Mouse (Mus musculus) small intestine, adult 2 months (tissue): ENCODE data around the gene Cfap45. TPM values are rescaled to one million over a fixed set of nuclear protein-coding genes. Genes with fewer than 3 reads are reported as not detected.
A peak's percentile ranks its signal among the peaks of the same experiment; 100 is the strongest.

Experiments
- H3K27ac ChIP-seq: fragments of 200-500 bp; 2 replicates; pipeline ENCODE4 v1.5.1; 2012; ENCODE audit warnings: low read depth, low read length, control low read depth, inconsistent platforms; ENCODE audit not compliant: insufficient read depth
- H3K27me3 ChIP-seq: fragments of 200-500 bp; 2 replicates; pipeline ENCODE4 v1.6.1; 2012; ENCODE audit warnings: mild to moderate bottlenecking, moderate library complexity, low read length, inconsistent platforms; ENCODE audit not compliant: control insufficient read depth, insufficient read depth
- H3K36me3 ChIP-seq: fragments of 200-500 bp; 2 replicates; pipeline ENCODE4 v1.6.1; 2012; ENCODE audit warnings: mild to moderate bottlenecking, low read length, control low read depth, inconsistent platforms; ENCODE audit not compliant: control insufficient read depth, insufficient read depth
- H3K4me1 ChIP-seq: fragments of 200-500 bp; 2 replicates; pipeline ENCODE4 v1.6.1; 2012; ENCODE audit warnings: low read length, inconsistent platforms, mixed read lengths; ENCODE audit not compliant: control insufficient read depth, insufficient read depth, insufficient read length
- H3K4me3 ChIP-seq: fragments of 200-500 bp; 2 replicates; pipeline ENCODE4 v1.5.1; 2012; ENCODE audit warnings: low read depth, mild to moderate bottlenecking, control low read depth, inconsistent platforms, low read length, moderate library complexity
- CTCF ChIP-seq: fragments of 200-500 bp; IDR thresholded peaks from 2 replicates; pipeline ENCODE4 v1.5.1; 2012; ENCODE audit warnings: low read depth, mild to moderate bottlenecking, control low read depth, inconsistent platforms, low read length, moderate library complexity, mixed read lengths; ENCODE audit not compliant: insufficient replicate concordance, insufficient read length; ENCODE audit errors: extremely low read depth
- POLR2A ChIP-seq: fragments of 200-500 bp; IDR thresholded peaks from 2 replicates; pipeline ENCODE4 v1.6.1; 2012; ENCODE audit warnings: low read depth, mild to moderate bottlenecking, control low read depth, inconsistent platforms, low read length, moderate library complexity
- WGBS: fragments of 180-500 bp; shearing (Covaris S2); methylation state at CpG from one replicate; pipeline ENCODE4 v1.1.7; 2018; 5-methylcytosine and 5-hydroxymethylcytosine counted together
- polyA plus RNA-seq: library from polyadenylated mRNA; depleted of rRNA; stranded (reverse); fragments of >200 nt; gene quantifications from 2 replicates; pipeline ENCODE4 v1.2.3, GENCODE M21; 2012

Cfap45 gene
- polyA plus RNA-seq, 1 experiment, result 0.29 TPM

- no peak for TF ChIP-seq CTCF
- TF ChIP-seq POLR2A, result no peak
- Histone ChIP-seq H3K36me3 (no peaks in the 10 kb centered on the region), H3K4me1 (no peaks in the 10 kb centered on the region), H3K4me3 (no peak overlapping the region), H3K27me3 (no peaks in the 10 kb centered on the region), H3K27ac (no peak overlapping the region)
- 61% methylated on average over 11 of the region's 11 CpGs for WGBS
Measured at GRCm38 (mm10) chr1:172540283-172540820, 19.8 kb downstream of the Cfap45 start.

GRCm38 (mm10) chr1:172546062-172546461 is 25.5 kb downstream of the Cfap45 start:
- no peak for TF ChIP-seq CTCF
- TF ChIP-seq POLR2A, result no peak
- Histone ChIP-seq H3K4me3 (no peak overlapping the region), H3K36me3 (no peaks in the 10 kb centered on the region), H3K27me3 (no peaks in the 10 kb centered on the region), H3K4me1 (peaks cover 12% of the 10 kb centered on the region), H3K27ac (no peak overlapping the region)
- WGBS, result 82% methylated on average over 4 of the region's 4 CpGs

- Histone ChIP-seq H3K27ac (no peak overlapping the region), H3K36me3 (no peaks in the 10 kb centered on the region), H3K4me1 (peaks cover 12% of the 10 kb centered on the region), H3K4me3 (no peak overlapping the region), H3K27me3 (no peaks in the 10 kb centered on the region)
- TF ChIP-seq CTCF (no peak), POLR2A (no peak)
- WGBS, result 81% methylated on average over 7 of the region's 7 CpGs
Measured at GRCm38 (mm10) chr1:172548501-172548900, 27.9 kb downstream of the Cfap45 start.

- Histone ChIP-seq H3K4me3 (peak overlapping the region; percentile 85), H3K27me3 (no peaks in the 10 kb centered on the region), H3K4me1 (peaks cover 12% of the 10 kb centered on the region), H3K36me3 (no peaks in the 10 kb centered on the region), H3K27ac (no peak overlapping the region)
- 17% methylated on average over 2 of the region's 2 CpGs for WGBS
- no peak for TF ChIP-seq POLR2A
- no peak for TF ChIP-seq CTCF
Measured at GRCm38 (mm10) chr1:172549314-172549713, 28.7 kb downstream of the Cfap45 start.

GRCm38 (mm10) chr1:172549717-172550116 is 29.1 kb downstream of the Cfap45 start:
- H3K27me3 ChIP-seq, result no peaks in the 10 kb centered on the region
- no peaks in the 10 kb centered on the region for H3K36me3 ChIP-seq
- 6% methylated on average over 8 of the region's 8 CpGs for WGBS
- no peak overlapping the region for H3K27ac ChIP-seq
- H3K4me3 ChIP-seq, result peak overlapping the region; percentile 85
- TF ChIP-seq POLR2A (no peak), CTCF (no peak)
- H3K4me1 ChIP-seq, result peaks cover 12% of the 10 kb centered on the region

GRCm38 (mm10) chr1:172550551-172550951 is 29.9 kb downstream of the Cfap45 start:
- Histone ChIP-seq H3K27me3 (no peaks in the 10 kb centered on the region), H3K36me3 (no peaks in the 10 kb centered on the region)

GRCm38 (mm10) chr1:172551009-172551408 is 30.4 kb downstream of the Cfap45 start:
- no peak for TF ChIP-seq CTCF
- TF ChIP-seq POLR2A, result no peak
- WGBS, result 11% methylated on average over 7 of the region's 7 CpGs
- Histone ChIP-seq H3K27me3 (no peaks in the 10 kb centered on the region), H3K4me3 (peak overlapping the region; percentile 85), H3K4me1 (peaks cover 12% of the 10 kb centered on the region), H3K36me3 (no peaks in the 10 kb centered on the region), H3K27ac (no peak overlapping the region)

More at GRCm38 (mm10) chr1:172550551-172550951, 29.9 kb downstream of the Cfap45 start:
- under 1% methylated on average over 8 of the region's 8 CpGs for WGBS
- Histone ChIP-seq H3K4me3 (peak overlapping the region; percentile 85), H3K27ac (peak overlapping the region; percentile 3; the same call in 1 of the 2 replicates), H3K4me1 (peaks cover 12% of the 10 kb centered on the region)
- TF ChIP-seq CTCF, result no peak
- peak; percentile 53; the same call in 1 of the 2 replicates for TF ChIP-seq POLR2A

GRCm38 (mm10) chr1:172552623-172553022 is 32.0 kb downstream of the Cfap45 start:
- H3K4me1 ChIP-seq, result peaks cover 12% of the 10 kb centered on the region
- no peak overlapping the region for H3K27ac ChIP-seq
- H3K27me3 ChIP-seq, result no peaks in the 10 kb centered on the region
- WGBS, result 78% methylated on average over 1 of the region's 1 CpGs
- H3K36me3 ChIP-seq, result no peaks in the 10 kb centered on the region
- TF ChIP-seq POLR2A, result no peak
- no peak for TF ChIP-seq CTCF
- H3K4me3 ChIP-seq, result no peak overlapping the region
